Mouse (Mus musculus): ENCODE data around the gene Chmp6. TPM values are rescaled to one million over a fixed set of nuclear protein-coding genes. Genes with fewer than 3 reads are reported as not detected.

Gene Chmp6
- total and polyA plus RNA-seq, 3 experiments: 50.3 to 70.6 (median 59.7) TPM

GRCm38 (mm10) chr11:119901174-119901573 lies 12.1 kb upstream of the Chmp6 start:
- in situ Hi-C loops (cut with MboI; ENCODE audit: low pct_ligation_motif_present, low pct_unique_long_range_greater_than_20kb, low sequenced_read_pairs) (loop anchor here (5.0 kb wide), 1 partner anchor 399 kb away; no protein-coding TSS in a partner anchor), dilution Hi-C loops (cut with MboI; ENCODE audit: extremely low pct_ligation_motif_present, extremely low pct_unique_long_range_greater_than_20kb, low sequenced_read_pairs) (no loop called here)
- Histone ChIP-seq H3K36me3 (replicated peaks in 1 of 2; ENCODE audit: control insufficient read depth in 1 of 2, insufficient read depth in 1 of 2, low read length in 1 of 2) (peaks cover 23 to 45% of the 10 kb centered on the region in 2 experiments), H3K4me2 (ENCODE audit: insufficient read depth, low read depth, poor library complexity, severe bottlenecking) (no peak overlapping the region), H3K4me3 (replicated peaks in 1 of 3; ENCODE audit: low read depth in 2 of 3, low read length in 2 of 3, poor library complexity in 1 of 3) (no peak overlapping the region), H3K27ac (ENCODE audit: insufficient read depth, low read depth) (no peak overlapping the region), H3K9ac (ENCODE audit: insufficient read depth, low read depth) (no peak overlapping the region), H3K27me3 (replicated peaks) (peaks cover 2% of the 10 kb centered on the region), H3K9me3 (replicated peaks; ENCODE audit: low read length) (no peaks in the 10 kb centered on the region), H3K79me2 (replicated peaks; ENCODE audit: control insufficient read depth, extremely low read depth, insufficient read depth, poor library complexity, severe bottlenecking) (no peaks in the 10 kb centered on the region), H3K4me1 (ENCODE audit: control insufficient read depth in 1 of 2, insufficient read depth in 2 of 2) (peaks cover 0 to 16% of the 10 kb centered on the region in 2 experiments; a peak in 2 of 4 replicates)
- TF ChIP-seq RCOR1 (conservative IDR thresholded peaks at IDR 0.05; ENCODE audit: low read depth, low read length) (no peak), ZKSCAN1 (IDR thresholded peaks at IDR 0.05; ENCODE audit: borderline replicate concordance, low read depth, low read length) (no peak), POLR2AphosphoS2 (IDR thresholded peaks at IDR 0.05; ENCODE audit: low read depth, low read length) (peak; percentile 66; the same call in 1 of the 2 replicates), ZC3H11A (IDR thresholded peaks at IDR 0.05; ENCODE audit: low read depth, low read length) (no peak), CTCF (conservative IDR thresholded peaks at IDR 0.05 in 1 of 2, IDR thresholded peaks at IDR 0.05 in 1 of 2; ENCODE audit: low read depth in 2 of 2, low read length in 2 of 2) (0 out of 4 replicates have a peak, but pooled peaks of 1 of the 2 experiments have one; percentile 10), POLR2A (IDR thresholded peaks at IDR 0.05; ENCODE audit: low read depth, low read length) (no peak), SMC3 (IDR thresholded peaks at IDR 0.05; ENCODE audit: low read depth, low read length) (0 out of 2 replicates have a peak, but pooled peaks have one; percentile 5), MYC (IDR thresholded peaks at IDR 0.05; ENCODE audit: low read depth, low read length) (no peak)
- DNase-seq (ENCODE audit: extremely low read depth): no peak

GRCm38 (mm10) chr11:119902891-119903290 lies 10.3 kb upstream of the Chmp6 start:
- Histone ChIP-seq H3K4me2 (ENCODE audit: insufficient read depth, low read depth, poor library complexity, severe bottlenecking) (no peak overlapping the region), H3K27me3 (replicated peaks) (peaks cover 18% of the 10 kb centered on the region), H3K9ac (ENCODE audit: insufficient read depth, low read depth) (no peak overlapping the region), H3K9me3 (replicated peaks; ENCODE audit: low read length) (no peaks in the 10 kb centered on the region), H3K36me3 (replicated peaks in 1 of 2; ENCODE audit: control insufficient read depth in 1 of 2, insufficient read depth in 1 of 2, low read length in 1 of 2) (peaks cover 9 to 30% of the 10 kb centered on the region in 2 experiments), H3K79me2 (replicated peaks; ENCODE audit: control insufficient read depth, extremely low read depth, insufficient read depth, poor library complexity, severe bottlenecking) (no peaks in the 10 kb centered on the region), H3K4me1 (ENCODE audit: control insufficient read depth in 1 of 2, insufficient read depth in 2 of 2) (peaks cover 0 to 7% of the 10 kb centered on the region in 2 experiments; a peak in 1 of 4 replicates), H3K27ac (ENCODE audit: insufficient read depth, low read depth) (no peak overlapping the region), H3K4me3 (replicated peaks in 1 of 3; ENCODE audit: low read depth in 2 of 3, low read length in 2 of 3, poor library complexity in 1 of 3) (no peak overlapping the region)
- dilution Hi-C loops (cut with MboI; ENCODE audit: extremely low pct_ligation_motif_present, extremely low pct_unique_long_range_greater_than_20kb, low sequenced_read_pairs): no loop called here
- no peak for TF ChIP-seq MXI1 (IDR thresholded peaks at IDR 0.05; ENCODE audit: low read depth, low read length)
- TF ChIP-seq TCF12 (IDR thresholded peaks at IDR 0.05; ENCODE audit: low read depth, low read length): no peak
- 0 out of 2 replicates have a peak, but pooled peaks have one; percentile 13 for TF ChIP-seq POLR2AphosphoS2 (IDR thresholded peaks at IDR 0.05; ENCODE audit: low read depth, low read length)
- no peak for DNase-seq (ENCODE audit: extremely low read depth)
- in situ Hi-C loops (cut with MboI; ENCODE audit: low pct_ligation_motif_present, low pct_unique_long_range_greater_than_20kb, low sequenced_read_pairs): loop anchor here (5.0 kb wide), 1 partner anchor 401 kb away; no protein-coding TSS in a partner anchor

DNA sequence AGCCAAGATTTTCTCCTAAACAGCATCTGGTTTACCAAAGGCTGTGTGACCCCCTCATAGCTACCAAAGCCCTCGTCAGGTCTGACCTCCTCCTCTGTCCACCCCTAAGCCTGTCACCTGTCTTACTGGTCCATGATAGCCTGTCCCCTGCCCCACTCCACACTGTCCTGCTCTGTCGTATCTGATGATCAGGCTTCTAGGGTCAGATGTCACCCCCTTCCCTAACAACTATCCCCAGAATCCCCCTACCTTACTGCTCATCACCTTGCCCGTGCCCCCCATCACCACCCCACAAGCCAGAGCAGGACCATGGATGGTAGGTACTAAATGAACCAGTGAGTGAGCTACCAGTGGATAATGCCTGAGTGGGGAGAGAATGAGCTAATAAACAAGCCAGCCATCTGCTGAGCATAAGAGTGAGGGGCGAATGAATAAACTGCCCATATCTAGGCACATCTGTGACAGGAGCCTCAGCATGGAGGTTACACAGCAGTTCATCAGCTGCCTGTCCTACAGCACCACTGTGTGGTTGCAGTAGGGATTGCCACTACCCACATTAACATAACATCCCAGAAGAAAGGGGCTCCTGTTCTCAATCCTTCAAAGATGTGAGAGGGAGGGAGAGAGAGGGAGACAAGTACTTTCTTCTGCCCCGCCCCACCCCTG lies 8.5 kb upstream of the Chmp6 start:
- DNase-seq (ENCODE audit: extremely low read depth): peak; percentile 78

More for the DNA sequence above, 8.5 kb upstream of the Chmp6 start:
- Histone ChIP-seq H3K36me3 (replicated peaks in 1 of 2; ENCODE audit: control insufficient read depth in 1 of 2, insufficient read depth in 1 of 2, low read length in 1 of 2) (peaks cover 0 to 11% of the 10 kb centered on the region in 2 experiments), H3K4me2 (ENCODE audit: insufficient read depth, low read depth, poor library complexity, severe bottlenecking) (no peak overlapping the region), H3K9ac (ENCODE audit: insufficient read depth, low read depth) (no peak overlapping the region), H3K9me3 (replicated peaks; ENCODE audit: low read length) (no peaks in the 10 kb centered on the region), H3K79me2 (replicated peaks; ENCODE audit: control insufficient read depth, extremely low read depth, insufficient read depth, poor library complexity, severe bottlenecking) (no peaks in the 10 kb centered on the region), H3K27me3 (replicated peaks) (peaks cover 30% of the 10 kb centered on the region), H3K4me1 (ENCODE audit: control insufficient read depth in 1 of 2, insufficient read depth in 2 of 2) (peaks cover 0 to 10% of the 10 kb centered on the region in 2 experiments; a peak in 2 of 4 replicates), H3K4me3 (replicated peaks in 1 of 3; ENCODE audit: low read depth in 2 of 3, low read length in 2 of 3, poor library complexity in 1 of 3) (no peak overlapping the region), H3K27ac (ENCODE audit: insufficient read depth, low read depth) (no peak overlapping the region)
- dilution Hi-C loops (cut with MboI; ENCODE audit: extremely low pct_ligation_motif_present, extremely low pct_unique_long_range_greater_than_20kb, low sequenced_read_pairs) (no loop called here), in situ Hi-C loops (cut with MboI; ENCODE audit: low pct_ligation_motif_present, low pct_unique_long_range_greater_than_20kb, low sequenced_read_pairs) (loop anchor here (5.0 kb wide), 1 partner anchor 402 kb away; no protein-coding TSS in a partner anchor)
- TF ChIP-seq CTCF (conservative IDR thresholded peaks at IDR 0.05 in 1 of 2, IDR thresholded peaks at IDR 0.05 in 1 of 2; ENCODE audit: low read depth in 2 of 2, low read length in 2 of 2) (peak; percentile 98 to 99), ZMIZ1 (IDR thresholded peaks at IDR 0.05; ENCODE audit: low read depth, low read length) (no peak), JUN (IDR thresholded peaks at IDR 0.05; ENCODE audit: insufficient read depth, low read depth, low read length) (no peak), ZC3H11A (IDR thresholded peaks at IDR 0.05; ENCODE audit: low read depth, low read length) (peak; percentile 73), USF1 (IDR thresholded peaks at IDR 0.05; ENCODE audit: low read depth, low read length) (no peak), ZKSCAN1 (IDR thresholded peaks at IDR 0.05; ENCODE audit: borderline replicate concordance, low read depth, low read length) (no peak), NELFE (IDR thresholded peaks at IDR 0.05; ENCODE audit: low read depth, low read length) (0 out of 2 replicates have a peak, but pooled peaks have one; percentile 17), MYC (IDR thresholded peaks at IDR 0.05; ENCODE audit: low read depth, low read length) (peak; percentile 61; the same call in 1 of the 2 replicates), UBTF (IDR thresholded peaks at IDR 0.05; ENCODE audit: low read depth, low read length) (no peak), GABPA (IDR thresholded peaks at IDR 0.05; ENCODE audit: insufficient replicate concordance, low read depth, low read length) (no peak), RAD21 (IDR thresholded peaks at IDR 0.05; ENCODE audit: low read depth, low read length) (peak; percentile 100), ELF1 (IDR thresholded peaks at IDR 0.05; ENCODE audit: low read depth, low read length) (no peak), SIN3A (IDR thresholded peaks at IDR 0.05; ENCODE audit: low read length) (no peak), SMC3 (IDR thresholded peaks at IDR 0.05; ENCODE audit: low read depth, low read length) (peak; percentile 89), IRF4 (IDR thresholded peaks at IDR 0.05; ENCODE audit: low read depth, low read length) (0 out of 2 replicates have a peak, but pooled peaks have one; percentile 35)
